Mouse (Mus musculus): ENCODE measurements around the gene Zfp846.
"Not testable (repeated sequence)": the region's sequence is repeated elsewhere in the genome, so short reads cannot be mapped to it uniquely, and the experiment has no call there.

Zfp846 gene

GRCm38 (mm10) chr9:20581175-20581634 is at the start of gene Zfp846:
Zfp846 (plus strand) TSS chr9:20581291.
- peak; percentile 100 for DNase-seq

GRCm38 (mm10) chr9:20534326-20534926 is 46.7 kb upstream of the Zfp846 start:
- DNase-seq, result no peak

- no peak for DNase-seq
Measured at GRCm38 (mm10) chr9:20536598-20536997, 44.5 kb upstream of the Zfp846 start.

- DNase-seq, result no peak
Measured at GRCm38 (mm10) chr9:20543496-20543895, 37.6 kb upstream of the Zfp846 start.

- peak; percentile 91 to 94 for DNase-seq
Measured at GRCm38 (mm10) chr9:20544070-20544821, 36.8 kb upstream of the Zfp846 start.

- peak; percentile 13 to 39 for DNase-seq
Measured at GRCm38 (mm10) chr9:20545151-20545550, 35.9 kb upstream of the Zfp846 start.

GRCm38 (mm10) chr9:20551781-20552275 is 29.3 kb upstream of the Zfp846 start:
- no peak for DNase-seq

GRCm38 (mm10) chr9:20552698-20553097 is 28.4 kb upstream of the Zfp846 start:
- no peak for DNase-seq

GRCm38 (mm10) chr9:20562177-20562576 is 18.9 kb upstream of the Zfp846 start:
- no peak for DNase-seq

- not testable (repeated sequence) for DNase-seq
Measured at GRCm38 (mm10) chr9:20565326-20566030, 15.6 kb upstream of the Zfp846 start.

GRCm38 (mm10) chr9:20571060-20571459 is 10.0 kb upstream of the Zfp846 start:
- DNase-seq, result no peak

- no peak for DNase-seq
Measured at GRCm38 (mm10) chr9:20576591-20576990, 4.5 kb upstream of the Zfp846 start.

GRCm38 (mm10) chr9:20601270-20601669 is 20.2 kb downstream of the Zfp846 start:
- DNase-seq, result no peak

GRCm38 (mm10) chr9:20606269-20606668 is 25.2 kb downstream of the Zfp846 start:
- no peak for DNase-seq

- DNase-seq, result peak; percentile 85 to 93
Measured at GRCm38 (mm10) chr9:20607100-20607974, 26.2 kb downstream of the Zfp846 start.

- DNase-seq, result no peak
Measured at GRCm38 (mm10) chr9:20609831-20610464, 28.9 kb downstream of the Zfp846 start.

GRCm38 (mm10) chr9:20611976-20612375 is 30.9 kb downstream of the Zfp846 start:
- DNase-seq, result no peak

GRCm38 (mm10) chr9:20616685-20617084 is 35.6 kb downstream of the Zfp846 start:
- no peak for DNase-seq

- no peak for DNase-seq
Measured at GRCm38 (mm10) chr9:20631332-20631731, 50.2 kb downstream of the Zfp846 start.

- not testable (repeated sequence) for DNase-seq
Measured at GRCm38 (mm10) chr9:20635676-20636075, 54.6 kb downstream of the Zfp846 start.

- DNase-seq, result no peak
Measured at GRCm38 (mm10) chr9:20636256-20636655, 55.2 kb downstream of the Zfp846 start.

- no peak for DNase-seq
Measured at GRCm38 (mm10) chr9:20636790-20637189, 55.7 kb downstream of the Zfp846 start.
